Mouse (Mus musculus): Measurements from ENCODE around the gene Gm10273. TPM values are rescaled to one million over a fixed set of nuclear protein-coding genes. Genes with fewer than 3 reads are reported as not detected.

Gene Gm10273
- 4.9 and 6.5 TPM in 2 replicates for polyA plus RNA-seq (2012; rRNA removed)

GRCm38 (mm10) chr10:59395461-59395860 is at the start of gene Gm10273:
Gene Gm10273 (plus strand): TSS chr10:59395632.

GRCm38 (mm10) chr10:59402899-59403792 is 7.7 kb downstream of the Gm10273 start, which contains the start of gene Pla2g12b:
Gene Pla2g12b (plus strand): TSS chr10:59403660.

GRCm38 (mm10) chr10:59441735-59442134 is 46.3 kb downstream of the Gm10273 start, which contains the start of gene Oit3:
Gene Oit3 (minus strand): TSS chr10:59441778.

Other genes with a start within 250 kb of the Gm10273 start
- 40.8 and 43.3 TPM in 2 replicates for gene Sept10, start 173.8 kb upstream of the Gm10273 start, polyA plus RNA-seq (2012; rRNA removed)
- 5.3 and 6.2 TPM in 2 replicates for gene Sowahc, start 173.7 kb upstream of the Gm10273 start, polyA plus RNA-seq (2012; rRNA removed)
- gene P4ha1, start 72.3 kb upstream of the Gm10273 start, polyA plus RNA-seq (2012; rRNA removed): 30.0 and 31.6 TPM in 2 replicates
- gene Pla2g12b, start 8.0 kb downstream of the Gm10273 start, polyA plus RNA-seq (2012; rRNA removed): 1.0 and 2.5 TPM in 2 replicates
- 1.8 and 3.1 TPM in 2 replicates for gene Oit3, start 46.1 kb downstream of the Gm10273 start, polyA plus RNA-seq (2012; rRNA removed)
- gene Gm10322, start 220.4 kb downstream of the Gm10273 start, polyA plus RNA-seq (2012; rRNA removed): not detected in 2 replicates
- 7.3 and 16.0 TPM in 2 replicates for gene Mcu, start 221.1 kb downstream of the Gm10273 start, polyA plus RNA-seq (2012; rRNA removed)

Data from central nervous system, embryonic 11.5 days (tissue).